Mouse (Mus musculus) B cell, adult 2 months (primary cell): ENCODE data around the gene Selenom.

Experiments used
- DNase-seq, 2 experiments: peaks; one replicate each; pipeline ENCODE4 v3.0.0; 2022

The Selenom gene

DNA sequence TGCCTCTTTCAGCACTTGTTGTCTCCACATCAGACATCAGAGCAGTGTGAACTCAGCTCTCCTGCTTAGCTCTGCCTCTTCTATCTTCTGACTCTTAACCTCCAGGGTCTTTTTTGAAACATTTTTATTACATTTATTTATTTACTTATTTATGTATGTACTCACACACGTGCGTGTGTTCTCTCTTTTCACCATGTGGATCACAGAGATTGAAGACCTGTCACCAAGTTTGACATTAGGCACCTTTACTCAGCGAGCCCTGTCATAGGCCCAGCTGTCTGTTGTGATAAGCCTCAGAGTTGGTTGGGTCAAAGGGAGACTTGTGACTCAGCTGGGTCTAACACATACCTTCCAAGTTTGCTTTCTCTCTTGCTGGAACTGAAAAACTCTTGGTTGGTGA lies 43.4 kb downstream of the Selenom start:
- DNase-seq, result no peak

GRCm38 (mm10) chr11:3560202-3560601 lies 45.7 kb downstream of the Selenom start:
- no peak for DNase-seq

DNA sequence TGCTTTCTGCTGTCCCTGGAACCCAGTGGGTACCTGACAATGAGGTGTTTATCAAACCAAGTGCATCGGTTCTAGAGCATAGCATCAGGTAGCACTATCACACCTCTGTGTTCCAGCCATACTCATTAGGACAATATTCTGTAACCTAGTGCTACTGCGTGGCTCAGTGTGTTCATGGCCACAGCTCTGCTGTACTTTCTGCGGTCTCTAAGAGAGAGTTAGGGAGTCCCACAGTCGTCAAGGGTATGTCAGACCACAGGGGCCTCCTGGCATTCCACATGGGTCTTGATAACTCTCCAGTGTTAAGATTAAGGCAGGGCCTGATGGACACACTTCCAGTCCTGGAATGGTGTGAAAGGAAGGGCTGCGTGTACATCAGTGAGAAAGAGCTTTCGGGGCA lies 49.4 kb downstream of the Selenom start:
- no peak for DNase-seq

- DNase-seq, result no peak
Measured at GRCm38 (mm10) chr11:3564451-3564850, 50.0 kb downstream of the Selenom start.

DNA sequence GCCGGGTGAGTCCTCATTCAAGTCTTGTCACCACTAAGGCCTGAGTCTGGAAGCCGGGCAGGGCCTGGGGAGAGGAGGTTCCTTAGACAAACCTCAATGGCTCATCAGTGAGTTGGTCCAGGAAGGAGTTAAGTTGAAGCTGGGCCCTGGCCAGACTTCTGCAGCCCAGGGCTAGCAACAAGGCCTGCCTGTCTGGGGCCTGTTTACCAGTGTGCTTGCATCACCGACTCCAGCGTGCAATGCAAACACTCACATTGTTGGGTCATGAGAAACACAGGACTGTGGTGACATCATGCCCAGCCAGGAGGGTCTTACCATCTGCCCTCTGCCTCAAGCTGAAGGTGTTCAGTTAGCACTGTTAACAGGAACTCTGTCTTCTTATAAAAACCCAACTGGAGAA lies 51.5 kb downstream of the Selenom start:
- DNase-seq, result no peak
